Mouse (Mus musculus) kidney, adult 2 months (tissue): ENCODE data around the gene Rnf151.

ENCODE experiments used
- CTCF ChIP-seq: fragments of 200-500 bp; conservative IDR thresholded peaks from 2 replicates; pipeline ENCODE4 v1.5.1; 2011; ENCODE audit warnings: low read depth, mild to moderate bottlenecking, control low read depth, low read length, moderate library complexity, mixed read lengths; ENCODE audit not compliant: insufficient read depth, insufficient read length
- POLR2A ChIP-seq: fragments of 200-500 bp; IDR thresholded peaks from one replicate; pipeline ENCODE4 v1.6.1; 2011; ENCODE audit warnings: low read depth, low read length, control low read depth

DNA sequence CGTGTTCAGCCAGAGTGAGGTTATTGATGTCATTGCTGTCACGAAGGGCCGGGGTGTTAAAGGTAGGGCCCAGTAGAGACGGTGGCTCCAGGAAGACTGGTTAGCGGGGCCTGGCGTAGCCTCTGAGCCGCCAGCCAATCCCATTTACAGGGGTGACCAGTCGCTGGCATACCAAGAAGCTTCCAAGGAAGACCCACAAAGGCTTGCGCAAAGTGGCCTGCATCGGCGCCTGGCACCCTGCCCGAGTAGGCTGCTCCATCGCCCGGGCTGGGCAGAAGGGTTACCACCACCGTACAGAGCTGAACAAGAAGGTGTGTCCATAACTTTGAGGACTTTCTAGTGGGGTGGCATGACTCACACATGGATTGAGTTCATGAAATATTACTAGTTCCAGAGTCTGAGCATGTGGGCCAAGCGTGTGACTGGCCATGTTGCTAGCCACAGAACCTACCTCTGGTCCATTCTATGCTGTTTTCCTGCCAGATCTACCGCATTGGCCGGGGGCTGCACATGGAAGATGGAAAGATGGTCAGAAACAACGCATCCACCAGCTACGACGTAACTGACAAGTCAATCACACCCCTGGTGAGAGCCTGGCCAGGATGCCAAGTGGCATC is 15.7 kb upstream of the Rnf151 start:
- TF ChIP-seq POLR2A: no peak
- TF ChIP-seq CTCF: no peak
